Mouse (Mus musculus): Measurements from ENCODE around the gene Rad23b. TPM values are rescaled to one million over a fixed set of nuclear protein-coding genes. Genes with fewer than 3 reads are reported as not detected.

Rad23b gene
- polyA plus RNA-seq, 1 experiment from 2014 or later: 94.0 TPM

GRCm38 (mm10) chr4:55364374-55364773, 14.5 kb downstream of the Rad23b start:
- Histone ChIP-seq H3K4me3 (no peak overlapping the region), H3K27ac (replicated peaks) (no peak overlapping the region), H3K4me2 (replicated peaks) (no peak overlapping the region), H3K36me3 (peaks cover 7% of the 10 kb centered on the region; the same call in 1 of the 2 replicates), H3K9ac (replicated peaks) (no peak overlapping the region), H3K9me3 (no peaks in the 10 kb centered on the region), H3K4me1 (no peaks in the 10 kb centered on the region), H3K27me3 (no peaks in the 10 kb centered on the region)
- WGBS: 97% methylated on average over 4 of the region's 4 CpGs
- ATAC-seq (replicated peaks): no peak

- no peak overlapping the region for H3K27ac ChIP-seq (replicated peaks)
- H3K27me3 ChIP-seq: no peaks in the 10 kb centered on the region
- peaks cover 12% of the 10 kb centered on the region for H3K36me3 ChIP-seq
- no peak overlapping the region for H3K4me3 ChIP-seq
- whole genome bisulfite sequencing: 66% methylated on average over 1 of the region's 1 CpGs
- H3K9ac ChIP-seq (replicated peaks): no peak overlapping the region
- no peaks in the 10 kb centered on the region for H3K4me1 ChIP-seq
- H3K9me3 ChIP-seq: no peaks in the 10 kb centered on the region
- no peak for ATAC-seq (replicated peaks)
- H3K4me2 ChIP-seq (replicated peaks): no peak overlapping the region
Measured at GRCm38 (mm10) chr4:55366014-55366413, 16.2 kb downstream of the Rad23b start.

- Histone ChIP-seq H3K9me3 (no peaks in the 10 kb centered on the region), H3K27ac (replicated peaks) (no peak overlapping the region), H3K9ac (replicated peaks) (no peak overlapping the region), H3K4me2 (replicated peaks) (no peak overlapping the region), H3K27me3 (no peaks in the 10 kb centered on the region), H3K4me1 (no peaks in the 10 kb centered on the region), H3K36me3 (peaks cover 21% of the 10 kb centered on the region), H3K4me3 (no peak overlapping the region)
- WGBS: 98% methylated on average over 3 of the region's 3 CpGs
- ATAC-seq (replicated peaks): no peak
Measured at GRCm38 (mm10) chr4:55370127-55370526, 20.3 kb downstream of the Rad23b start.

GRCm38 (mm10) chr4:55371355-55371754, 21.5 kb downstream of the Rad23b start:
- WGBS: 79% methylated on average over 7 of the region's 7 CpGs
- H3K4me2 ChIP-seq (replicated peaks): no peak overlapping the region
- H3K9me3 ChIP-seq: no peaks in the 10 kb centered on the region
- H3K27ac ChIP-seq (replicated peaks): no peak overlapping the region
- H3K36me3 ChIP-seq: peaks cover 21% of the 10 kb centered on the region
- H3K9ac ChIP-seq (replicated peaks): no peak overlapping the region
- H3K4me1 ChIP-seq: no peaks in the 10 kb centered on the region
- H3K4me3 ChIP-seq: no peak overlapping the region
- H3K27me3 ChIP-seq: no peaks in the 10 kb centered on the region
- ATAC-seq (replicated peaks): no peak

DNA sequence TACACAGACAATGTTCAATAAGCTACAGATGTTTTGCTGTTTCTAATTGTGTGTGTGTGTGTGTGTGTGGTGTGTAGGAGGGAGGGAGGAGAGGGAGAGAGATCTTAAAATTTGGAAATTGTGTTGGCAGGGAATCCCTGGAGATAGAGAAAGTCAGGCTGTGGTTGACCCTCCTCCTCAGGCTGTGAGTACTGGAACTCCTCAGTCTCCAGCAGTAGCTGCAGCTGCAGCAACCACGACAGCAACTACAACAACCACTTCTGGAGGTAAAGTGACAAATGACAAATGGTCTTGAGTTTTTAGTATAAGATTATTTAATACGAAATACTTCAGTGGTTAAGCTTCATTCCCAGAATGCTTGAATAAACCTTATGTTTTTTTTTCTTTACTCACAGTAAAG, 32.5 kb downstream of the Rad23b start:
- H3K27me3 ChIP-seq: no peaks in the 10 kb centered on the region
- no peak for ATAC-seq (replicated peaks)
- H3K9ac ChIP-seq (replicated peaks): no peak overlapping the region
- H3K4me1 ChIP-seq: no peaks in the 10 kb centered on the region
- WGBS: 93% methylated on average over 2 of the region's 2 CpGs
- peaks cover 60% of the 10 kb centered on the region for H3K36me3 ChIP-seq
- H3K4me2 ChIP-seq (replicated peaks): no peak overlapping the region
- H3K4me3 ChIP-seq: no peak overlapping the region
- no peaks in the 10 kb centered on the region for H3K9me3 ChIP-seq
- no peak overlapping the region for H3K27ac ChIP-seq (replicated peaks)

- Histone ChIP-seq H3K27ac (replicated peaks) (no peak overlapping the region), H3K36me3 (peaks cover 50% of the 10 kb centered on the region), H3K9me3 (no peaks in the 10 kb centered on the region), H3K9ac (replicated peaks) (no peak overlapping the region), H3K4me1 (no peaks in the 10 kb centered on the region), H3K4me2 (replicated peaks) (no peak overlapping the region), H3K4me3 (no peak overlapping the region), H3K27me3 (no peaks in the 10 kb centered on the region)
- ATAC-seq (replicated peaks): no peak
- 69% methylated on average over 2 of the region's 2 CpGs for WGBS
Measured at GRCm38 (mm10) chr4:55386768-55387167, 36.9 kb downstream of the Rad23b start.

DNA sequence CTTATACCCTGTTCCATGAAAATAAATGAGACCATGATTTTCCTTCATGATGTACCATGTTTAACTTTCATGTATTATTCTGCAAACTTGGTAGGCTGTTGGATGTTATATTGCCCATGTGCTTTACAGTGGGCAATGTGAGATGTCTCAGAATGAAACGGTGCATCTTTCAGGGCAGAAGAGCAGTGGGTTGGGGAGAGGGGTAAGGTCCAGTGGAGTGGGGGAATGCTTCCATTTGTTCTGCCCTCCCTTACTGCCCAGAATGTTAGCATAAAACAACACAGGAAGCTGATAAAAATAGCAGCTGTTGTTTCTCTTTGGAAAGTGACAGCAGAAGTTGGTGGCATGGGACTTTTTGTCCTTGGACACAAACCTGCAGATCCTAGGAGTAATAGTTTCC, 41.6 kb downstream of the Rad23b start:
- Histone ChIP-seq H3K4me3 (no peak overlapping the region), H3K27ac (replicated peaks) (no peak overlapping the region), H3K4me2 (replicated peaks) (no peak overlapping the region), H3K27me3 (no peaks in the 10 kb centered on the region), H3K36me3 (peaks cover 17% of the 10 kb centered on the region), H3K4me1 (no peaks in the 10 kb centered on the region), H3K9me3 (no peaks in the 10 kb centered on the region), H3K9ac (replicated peaks) (no peak overlapping the region)
- 82% methylated on average over 1 of the region's 1 CpGs for WGBS
- no peak for ATAC-seq (replicated peaks)

GRCm38 (mm10) chr4:55392445-55392844, 42.6 kb downstream of the Rad23b start:
- H3K27ac ChIP-seq (replicated peaks): no peak overlapping the region

DNA sequence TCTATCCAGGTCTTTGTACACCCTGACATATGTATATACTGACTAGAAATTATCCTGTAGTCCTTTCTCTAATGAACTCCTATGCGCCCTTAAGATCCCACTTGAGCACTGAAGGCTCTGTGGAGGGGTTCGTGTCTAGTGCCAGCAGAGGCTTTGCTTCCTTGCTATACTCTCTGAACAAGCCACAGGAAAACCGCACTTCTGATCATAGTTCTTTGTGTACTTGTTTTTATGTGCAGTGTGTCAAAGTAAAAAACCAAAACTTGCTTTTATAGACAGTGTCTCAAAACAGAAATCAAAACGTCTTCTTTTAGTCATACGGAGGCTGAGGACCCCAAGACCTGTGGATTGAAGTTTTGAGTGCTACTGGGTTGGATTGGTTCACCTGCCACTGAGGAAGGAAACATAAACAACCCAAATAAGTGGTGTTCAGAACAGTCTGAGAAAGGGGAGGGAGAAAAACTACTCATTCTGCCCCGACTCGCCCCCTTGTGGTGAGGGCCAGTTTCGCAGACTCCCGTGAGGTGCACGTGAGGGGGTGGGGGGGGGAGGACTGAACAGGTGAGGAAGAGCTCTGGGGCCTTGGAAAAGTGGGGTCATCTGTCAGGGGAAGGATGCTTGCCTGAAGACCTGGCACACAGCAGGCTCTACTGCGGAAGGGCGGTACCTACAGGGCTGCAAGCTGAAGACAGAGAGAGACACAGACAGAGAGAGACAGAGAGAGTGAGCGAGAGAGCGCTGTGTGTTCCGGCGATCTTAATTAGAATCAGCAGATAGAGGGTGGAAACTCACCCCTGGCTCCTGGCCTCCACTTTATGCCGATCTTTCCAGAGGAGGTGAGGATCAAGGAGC, 48.3 kb downstream of the Rad23b start:
- no peaks in the 10 kb centered on the region for H3K27me3 ChIP-seq
- H3K4me3 ChIP-seq: no peak overlapping the region
- H3K9ac ChIP-seq (replicated peaks): no peak overlapping the region
- 41% methylated on average over 17 of the region's 17 CpGs for WGBS
- no peaks in the 10 kb centered on the region for H3K9me3 ChIP-seq
- H3K4me1 ChIP-seq: no peaks in the 10 kb centered on the region
- 0 out of 2 replicates have a peak, but pooled peaks have one; percentile 61 for ATAC-seq (replicated peaks)
- peak overlapping the region; percentile 17; the same call in 1 of the 2 replicates for H3K4me2 ChIP-seq (replicated peaks)
- no peaks in the 10 kb centered on the region for H3K36me3 ChIP-seq
- H3K27ac ChIP-seq (replicated peaks): no peak overlapping the region

More at GRCm38 (mm10) chr4:55392445-55392844, 42.6 kb downstream of the Rad23b start:
- WGBS: 94% methylated on average over 7 of the region's 7 CpGs
- H3K36me3 ChIP-seq: peaks cover 11% of the 10 kb centered on the region
- no peak overlapping the region for H3K4me3 ChIP-seq
- no peaks in the 10 kb centered on the region for H3K9me3 ChIP-seq
- H3K4me2 ChIP-seq (replicated peaks): no peak overlapping the region
- no peak for ATAC-seq (replicated peaks)
- H3K4me1 ChIP-seq: no peaks in the 10 kb centered on the region
- H3K9ac ChIP-seq (replicated peaks): no peak overlapping the region
- no peaks in the 10 kb centered on the region for H3K27me3 ChIP-seq

DNA sequence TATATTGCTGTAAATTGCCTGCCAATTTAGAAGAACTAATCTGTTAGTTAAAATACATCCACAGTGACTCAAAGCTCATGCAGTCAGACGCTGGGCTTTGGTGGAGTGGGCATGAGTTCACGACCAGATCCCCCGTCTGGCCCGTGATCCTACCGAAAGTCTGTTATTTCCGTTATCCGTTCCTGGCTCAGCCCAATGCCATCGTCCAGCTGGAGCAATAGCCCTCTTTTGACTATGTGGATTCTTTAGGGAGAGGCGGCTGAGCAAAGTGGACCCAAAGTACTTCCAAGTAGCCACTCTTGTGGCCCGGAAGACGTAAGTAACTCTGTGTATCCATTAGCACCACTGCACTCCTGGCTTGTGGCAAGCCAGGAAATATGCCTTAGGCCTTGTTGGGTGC, 49.1 kb downstream of the Rad23b start:
- 82% methylated on average over 11 of the region's 11 CpGs for WGBS
- no peak overlapping the region for H3K27ac ChIP-seq (replicated peaks)
- H3K4me1 ChIP-seq: no peaks in the 10 kb centered on the region
- no peak overlapping the region for H3K9ac ChIP-seq (replicated peaks)
- no peak overlapping the region for H3K4me3 ChIP-seq
- no peaks in the 10 kb centered on the region for H3K36me3 ChIP-seq
- no peak for ATAC-seq (replicated peaks)
- no peaks in the 10 kb centered on the region for H3K27me3 ChIP-seq
- no peaks in the 10 kb centered on the region for H3K9me3 ChIP-seq
- H3K4me2 ChIP-seq (replicated peaks): no peak overlapping the region

- no peaks in the 10 kb centered on the region for H3K36me3 ChIP-seq
- WGBS: 31% methylated on average over 3 of the region's 3 CpGs
- no peak overlapping the region for H3K27ac ChIP-seq (replicated peaks)
- no peaks in the 10 kb centered on the region for H3K4me1 ChIP-seq
- ATAC-seq (replicated peaks): no peak
- no peak overlapping the region for H3K4me3 ChIP-seq
- H3K4me2 ChIP-seq (replicated peaks): no peak overlapping the region
- H3K9me3 ChIP-seq: no peaks in the 10 kb centered on the region
- no peaks in the 10 kb centered on the region for H3K27me3 ChIP-seq
- no peak overlapping the region for H3K9ac ChIP-seq (replicated peaks)
Measured at GRCm38 (mm10) chr4:55405329-55405728, 55.5 kb downstream of the Rad23b start.

DNA sequence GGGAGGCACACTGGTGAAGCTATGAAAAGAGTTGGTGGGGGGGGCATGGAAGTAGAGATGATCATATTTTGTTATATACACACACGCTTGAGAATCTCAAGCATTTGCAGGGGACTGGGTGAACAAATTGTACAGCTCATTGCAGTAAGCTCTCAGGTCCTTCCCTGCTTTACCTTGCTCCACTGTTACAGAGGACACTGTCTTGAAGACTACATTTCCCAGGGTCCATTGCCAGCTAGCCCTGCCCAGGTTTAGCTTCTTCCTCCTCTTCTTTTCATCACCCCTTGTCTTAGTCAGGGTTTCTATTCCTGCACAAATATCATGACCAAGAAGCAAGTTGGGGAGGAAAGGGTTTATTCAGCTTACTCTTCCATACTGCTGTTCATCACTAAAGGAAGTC, 56.7 kb downstream of the Rad23b start:
- WGBS: 88% methylated on average over 1 of the region's 1 CpGs
- no peaks in the 10 kb centered on the region for H3K9me3 ChIP-seq
- H3K36me3 ChIP-seq: no peaks in the 10 kb centered on the region
- no peaks in the 10 kb centered on the region for H3K4me1 ChIP-seq
- ATAC-seq (replicated peaks): no peak
- H3K27ac ChIP-seq (replicated peaks): no peak overlapping the region
- H3K4me2 ChIP-seq (replicated peaks): no peak overlapping the region
- no peak overlapping the region for H3K4me3 ChIP-seq
- no peak overlapping the region for H3K9ac ChIP-seq (replicated peaks)
- no peaks in the 10 kb centered on the region for H3K27me3 ChIP-seq

- H3K4me2 ChIP-seq (replicated peaks): no peak overlapping the region
- no peaks in the 10 kb centered on the region for H3K9me3 ChIP-seq
- H3K4me3 ChIP-seq: no peak overlapping the region
- H3K4me1 ChIP-seq: no peaks in the 10 kb centered on the region
- no peak overlapping the region for H3K9ac ChIP-seq (replicated peaks)
- no peaks in the 10 kb centered on the region for H3K36me3 ChIP-seq
- H3K27ac ChIP-seq (replicated peaks): no peak overlapping the region
- no peaks in the 10 kb centered on the region for H3K27me3 ChIP-seq
- no peak for ATAC-seq (replicated peaks)
- 82% methylated on average over 2 of the region's 2 CpGs for WGBS
Measured at GRCm38 (mm10) chr4:55408081-55408480, 58.2 kb downstream of the Rad23b start.

Data from forebrain, embryonic 15.5 days (tissue).